Comparison of ENCODE assay signal across 11 mouse cellular contexts in the genomic region with DNA sequence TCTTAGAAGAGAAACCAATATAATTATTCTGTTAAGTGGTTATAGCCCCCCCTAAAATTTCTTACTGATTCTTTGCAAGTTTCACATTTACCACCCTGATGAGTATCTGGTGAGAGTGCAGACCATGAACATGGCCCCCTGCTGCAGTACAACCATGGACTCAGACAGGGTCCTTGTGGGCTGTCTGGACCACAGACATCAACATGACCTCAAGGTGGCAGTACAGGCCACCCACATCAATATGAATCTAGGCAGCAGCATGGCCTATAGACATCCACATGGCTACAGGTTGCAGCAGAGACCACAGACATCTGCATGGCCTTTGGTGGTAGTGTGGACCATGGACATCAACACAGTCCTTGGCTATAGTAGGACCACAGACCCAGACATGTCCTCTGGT. TPM values are rescaled to one million over a fixed set of nuclear protein-coding genes. Genes with fewer than 3 reads are reported as not detected.
DNase-seq lines count a peak whose midpoint lies in the region; ATAC-seq and TF ChIP-seq lines count a peak whose summit lies in the region.
"Had no signal": no experiment of that assay in that cellular context is flagged by ENCODE, and none has a peak within 500 bp of the region (broad histone marks: within the 10 kb centered on the region; RNA-seq: fewer than 3 reads in every experiment).

No protein-coding gene starts in this region.

- no peak overlapping the region for H3K4me3 ChIP-seq in intestine, postnatal 0 days (ENCODE audit: low read depth, low read length)
- no peak overlapping the region for H3K4me3 ChIP-seq in intestine, embryonic 15.5 days (replicated peaks)
- H3K4me3 ChIP-seq in testis, adult 2 months (ENCODE audit: control insufficient read depth, low read depth, low read length) = no peak overlapping the region
- H3K4me3 ChIP-seq in kidney, postnatal 0 days (replicated peaks; ENCODE audit: low read depth, low read length) = no peak overlapping the region
- H3K4me3 ChIP-seq in stomach, postnatal 0 days (ENCODE audit: low read depth, low read length) = no peak overlapping the region
- H3K4me3 ChIP-seq: heart, embryonic 13.5 days; myocyte had no signal

- no peaks in the 10 kb centered on the region for H3K4me1 ChIP-seq in intestine, postnatal 0 days (replicated peaks; ENCODE audit: control insufficient read depth, insufficient read depth, low read length)
- H3K4me1 ChIP-seq in intestine, embryonic 15.5 days (replicated peaks) = no peaks in the 10 kb centered on the region
- 0 out of 2 replicates have a peak, but pooled peaks cover 2% of the 10 kb centered on the region for H3K4me1 ChIP-seq in testis, adult 2 months (ENCODE audit: control insufficient read depth, insufficient read depth, low read length)
- H3K4me1 ChIP-seq in kidney, postnatal 0 days (replicated peaks; ENCODE audit: insufficient read depth, low read length) = no peaks in the 10 kb centered on the region
- H3K4me1 ChIP-seq in stomach, postnatal 0 days (replicated peaks; ENCODE audit: control insufficient read depth, insufficient read depth) = no peaks in the 10 kb centered on the region
- H3K4me1 ChIP-seq: heart, embryonic 13.5 days had no signal

- no peak for ATAC-seq in intestine, postnatal 0 days
- no peak for ATAC-seq in intestine, embryonic 15.5 days
- 0 out of 2 replicates have a peak, but pooled peaks have one; percentile 57 for ATAC-seq in kidney, postnatal 0 days (replicated peaks; ENCODE audit: low FRiP score, low read depth)
- ATAC-seq in stomach, postnatal 0 days (ENCODE audit: low FRiP score, low TSS enrichment) = 0 out of 2 replicates have a peak, but pooled peaks have one; percentile 40

- no peak overlapping the region for H3K4me2 ChIP-seq in intestine, postnatal 0 days (replicated peaks; ENCODE audit: low read depth)
- no peak overlapping the region for H3K4me2 ChIP-seq in intestine, embryonic 15.5 days (replicated peaks)
- no peak overlapping the region for H3K4me2 ChIP-seq in kidney, postnatal 0 days (ENCODE audit: low read length)
- no peak overlapping the region for H3K4me2 ChIP-seq in stomach, postnatal 0 days (replicated peaks; ENCODE audit: low read depth)
- H3K4me2 ChIP-seq: heart, embryonic 13.5 days had no signal

- DNase-seq in testis, postnatal 10 days (ENCODE audit: low spot score) = no peak
- no peak for DNase-seq in kidney, postnatal 0 days (ENCODE audit: low spot score)
- DNase-seq in stomach, postnatal 0 days (ENCODE audit: low spot score) = no peak
- DNase-seq in ovary, adult 18-20 months (ENCODE audit: low spot score) = no peak
- DNase-seq in spleen, adult 12 weeks (ENCODE audit: low spot score) = no peak

- H3K9me3 ChIP-seq in intestine, postnatal 0 days (ENCODE audit: control insufficient read depth) = no peaks in the 10 kb centered on the region
- no peaks in the 10 kb centered on the region for H3K9me3 ChIP-seq in intestine, embryonic 15.5 days
- no peaks in the 10 kb centered on the region for H3K9me3 ChIP-seq in kidney, postnatal 0 days (replicated peaks; ENCODE audit: low read length)
- H3K9me3 ChIP-seq in stomach, postnatal 0 days (ENCODE audit: control insufficient read depth, low read length) = no peaks in the 10 kb centered on the region
- H3K9me3 ChIP-seq: heart, embryonic 13.5 days had no signal

- peak; percentile 34 for TF ChIP-seq CTCF in intestine, postnatal 0 days (IDR thresholded peaks at IDR 0.05; ENCODE audit: low read depth)
- TF ChIP-seq CTCF in testis, adult 2 months (IDR thresholded peaks at IDR 0.05; ENCODE audit: control insufficient read depth, insufficient read depth, insufficient replicate concordance, low read depth, low read length) = peak; percentile 18; the same call in 1 of the 2 replicates
- peak; percentile 58 for TF ChIP-seq CTCF in kidney, postnatal 0 days (IDR thresholded peaks at IDR 0.05; ENCODE audit: low read depth)
- peak; percentile 44 for TF ChIP-seq CTCF in stomach, postnatal 0 days (IDR thresholded peaks at IDR 0.05; ENCODE audit: low read depth)

- TF ChIP-seq POLR2A in testis, adult 2 months (IDR thresholded peaks at IDR 0.05; ENCODE audit: control insufficient read depth, low read depth, low read length) = no peak

- TF ChIP-seq EP300 in stomach, postnatal 0 days (optimal IDR thresholded peaks at IDR 0.05) = no peak

- no peak overlapping the region for H3K27ac ChIP-seq in intestine, postnatal 0 days (ENCODE audit: low read depth, low read length)
- no peak overlapping the region for H3K27ac ChIP-seq in intestine, embryonic 15.5 days
- no peak overlapping the region for H3K27ac ChIP-seq in testis, adult 2 months (ENCODE audit: control insufficient read depth, insufficient read depth, low read depth, low read length)
- no peak overlapping the region for H3K27ac ChIP-seq in kidney, postnatal 0 days
- H3K27ac ChIP-seq in stomach, postnatal 0 days (replicated peaks) = no peak overlapping the region
- H3K27ac ChIP-seq: heart, embryonic 13.5 days had no signal

- H3K27me3 ChIP-seq in intestine, postnatal 0 days (replicated peaks; ENCODE audit: control insufficient read depth, insufficient read depth, low read length) = no peaks in the 10 kb centered on the region
- no peaks in the 10 kb centered on the region for H3K27me3 ChIP-seq in intestine, embryonic 15.5 days (replicated peaks)
- no peaks in the 10 kb centered on the region for H3K27me3 ChIP-seq in testis, adult 2 months (ENCODE audit: control insufficient read depth, insufficient read depth, low read length)
- no peaks in the 10 kb centered on the region for H3K27me3 ChIP-seq in kidney, postnatal 0 days (ENCODE audit: insufficient read depth, low read length)
- no peaks in the 10 kb centered on the region; the same call in 1 of the 2 replicates for H3K27me3 ChIP-seq in stomach, postnatal 0 days (ENCODE audit: control insufficient read depth, insufficient read depth, low read length)
- H3K27me3 ChIP-seq: heart, embryonic 13.5 days had no signal

- no peak overlapping the region for H3K9ac ChIP-seq in intestine, postnatal 0 days (ENCODE audit: low read depth, low read length)
- H3K9ac ChIP-seq in intestine, embryonic 15.5 days = no peak overlapping the region
- no peak overlapping the region for H3K9ac ChIP-seq in kidney, postnatal 0 days (ENCODE audit: low read depth, low read length)
- no peak overlapping the region for H3K9ac ChIP-seq in stomach, postnatal 0 days (ENCODE audit: low read length)
- H3K9ac ChIP-seq: heart, embryonic 13.5 days had no signal

- H3K36me3 ChIP-seq in intestine, postnatal 0 days (ENCODE audit: control insufficient read depth, insufficient read depth) = no peaks in the 10 kb centered on the region
- no peaks in the 10 kb centered on the region for H3K36me3 ChIP-seq in intestine, embryonic 15.5 days
- H3K36me3 ChIP-seq in testis, adult 2 months (ENCODE audit: control insufficient read depth, insufficient read depth, low read length) = no peaks in the 10 kb centered on the region
- H3K36me3 ChIP-seq in kidney, postnatal 0 days (ENCODE audit: insufficient read depth, low read length) = no peaks in the 10 kb centered on the region
- H3K36me3 ChIP-seq in stomach, postnatal 0 days (ENCODE audit: control insufficient read depth, insufficient read depth, low read length) = no peaks in the 10 kb centered on the region
- H3K36me3 ChIP-seq: G1E; heart, embryonic 13.5 days had no signal

RNA-seq across cellular contexts. Expression of a gene that starts 8.5 kb away (rescaled TPM):
- 0.26 TPM in 1 of 2 replicates, not detected in the other for polyA plus RNA-seq in intestine, postnatal 0 days (2015; fragmentation: Nextera tagmentation; extraction: Ambion mirVana)
- polyA plus RNA-seq in intestine, embryonic 15.5 days (2015; fragmentation: Nextera tagmentation; extraction: Ambion mirVana) = 2.3 and 2.8 TPM in 2 replicates
- 0.20 TPM in 1 of 2 replicates, not detected in the other for polyA plus RNA-seq in testis, adult 2 months (2012; rRNA removed)
- polyA plus RNA-seq in kidney, postnatal 0 days (2015; fragmentation: Nextera tagmentation; extraction: Ambion mirVana) = 40.9 and 52.9 TPM in 2 replicates
- 0.17 and 0.36 TPM in 2 replicates for polyA plus RNA-seq in stomach, postnatal 0 days (2015; fragmentation: Nextera tagmentation; extraction: Ambion mirVana)
- polyA plus RNA-seq: G1E, myocyte had no signal

RNA-seq across cellular contexts. Expression of a gene that starts 19.6 kb away (rescaled TPM):
- 3.1 and 3.6 TPM in 2 replicates for polyA plus RNA-seq in intestine, postnatal 0 days (2015; fragmentation: Nextera tagmentation; extraction: Ambion mirVana)
- 7.4 and 10.3 TPM in 2 replicates for polyA plus RNA-seq in intestine, embryonic 15.5 days (2015; fragmentation: Nextera tagmentation; extraction: Ambion mirVana)
- polyA plus RNA-seq in testis, adult 2 months (2012; rRNA removed) = 0.04 TPM in 1 of 2 replicates, not detected in the other
- 0.30 and 0.41 TPM in 2 replicates for polyA plus RNA-seq in kidney, postnatal 0 days (2015; fragmentation: Nextera tagmentation; extraction: Ambion mirVana)
- polyA plus RNA-seq in stomach, postnatal 0 days (2015; fragmentation: Nextera tagmentation; extraction: Ambion mirVana) = 1.5 and 2.4 TPM in 2 replicates
- polyA plus RNA-seq: G1E, myocyte had no signal

Comparison
In these comparisons a context has a peak if more than half of its experiments do, and no peak if none do; other contexts are left out.
1. ATAC-seq: peak in kidney, postnatal 0 days (single experiment) and stomach, postnatal 0 days (single experiment); none in intestine, postnatal 0 days (single experiment) and intestine, embryonic 15.5 days (single experiment).
2. RNA of a gene that starts 8.5 kb away (polyA plus RNA-seq): 40.9 to 52.9 TPM in kidney, postnatal 0 days; 2.3 to 2.8 TPM in intestine, embryonic 15.5 days, 0.26 TPM in intestine, postnatal 0 days, 0.20 TPM in testis, adult 2 months and 0.17 to 0.36 TPM in stomach, postnatal 0 days; every median in the first group is over 10 times any median in the second.
3. Peak in every context shown above with its lines, with median percentiles within 50 percentile points of each other: CTCF ChIP-seq.